Mouse (Mus musculus) lung, adult 2 months (tissue): ENCODE results near the gene Rab3ip. TPM values are rescaled to one million over a fixed set of nuclear protein-coding genes. Genes with fewer than 3 reads are reported as not detected.

Experiments
- DNase-seq: peaks from one replicate; pipeline ENCODE4 v3.0.0; 2022
- H3K4me1 ChIP-seq: fragments of 200-500 bp; 2 replicates; pipeline ENCODE4 v1.6.1; 2011; ENCODE audit warnings: low read length; ENCODE audit not compliant: control insufficient read depth, insufficient read depth
- H3K4me3 ChIP-seq: fragments of 200-500 bp; replicated peaks from 2 replicates; pipeline ENCODE3; 2011; ENCODE audit warnings: low read depth, mild to moderate bottlenecking, control low read depth, low read length; ENCODE audit errors: extremely low read depth
- CTCF ChIP-seq: fragments of 200-500 bp; IDR thresholded peaks from 2 replicates; pipeline ENCODE4 v1.5.1; 2011; ENCODE audit warnings: mild to moderate bottlenecking, low read length, control low read depth; ENCODE audit not compliant: insufficient read depth
- POLR2A ChIP-seq: fragments of 200-500 bp; IDR thresholded peaks from 2 replicates; pipeline ENCODE4 v1.6.1; 2011; ENCODE audit warnings: low read depth, mild to moderate bottlenecking, control low read depth, low read length, borderline replicate concordance; ENCODE audit errors: extremely low read depth
- WGBS: fragments of 180-500 bp; shearing (Covaris S2); methylation state at CpG from one replicate; pipeline ENCODE4 v1.1.7; 2018; 5-methylcytosine and 5-hydroxymethylcytosine counted together
- polyA plus RNA-seq: library from polyadenylated mRNA; depleted of rRNA; stranded (reverse); fragments of >200 nt; gene quantifications from 2 replicates; pipeline ENCODE4 v1.2.3, GENCODE M21; 2012; rRNA removed

Gene Rab3ip
- polyA plus RNA-seq, 1 experiment: 108 TPM

DNA sequence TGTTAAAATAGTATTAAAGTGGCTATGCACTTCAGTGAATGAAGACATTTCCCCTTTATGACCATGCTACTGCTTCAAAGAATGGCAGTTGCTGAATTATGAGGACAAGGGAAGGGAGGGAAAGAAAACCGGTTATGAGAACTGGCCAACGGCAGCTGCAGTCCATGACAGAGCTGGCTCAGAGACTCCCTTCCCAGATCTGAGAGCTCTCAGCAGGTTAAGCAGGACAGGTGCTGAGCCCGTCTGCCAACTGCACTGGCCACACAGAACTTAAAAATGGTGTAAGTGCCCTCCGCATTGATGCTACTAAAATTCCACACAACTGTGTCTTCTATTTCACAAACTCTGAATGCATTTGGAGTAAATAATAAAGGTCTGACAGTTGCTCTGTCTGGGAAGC is 73.1 kb downstream of the Rab3ip start:
- H3K4me3 ChIP-seq: no peak overlapping the region
- no peak for DNase-seq
- 84% methylated on average over 4 of the region's 4 CpGs for WGBS
- H3K4me1 ChIP-seq: no peaks in the 10 kb centered on the region
- TF ChIP-seq CTCF (no peak), POLR2A (no peak)

DNA sequence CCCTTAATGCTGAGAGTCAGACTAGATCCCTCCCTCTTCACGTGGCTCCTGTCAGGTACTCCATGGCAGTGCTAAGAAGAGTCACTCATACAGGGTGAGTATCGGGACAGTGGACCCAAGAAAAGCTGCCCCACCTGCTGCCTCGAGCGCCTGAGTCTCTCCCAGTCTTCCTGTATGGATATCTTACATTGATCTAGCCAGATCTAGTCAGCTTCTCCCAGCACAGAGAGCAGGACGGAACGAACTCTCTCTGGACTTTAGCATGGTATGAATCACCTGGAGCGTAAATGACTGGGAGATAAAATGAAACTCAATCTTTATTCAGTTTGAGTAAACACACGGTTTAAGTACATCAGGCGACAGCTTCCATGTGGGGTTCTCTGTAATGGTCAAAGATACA is 76.1 kb downstream of the Rab3ip start:
- WGBS: 67% methylated on average over 9 of the region's 9 CpGs
- DNase-seq: no peak
- TF ChIP-seq POLR2A: no peak
- TF ChIP-seq CTCF: no peak

DNA sequence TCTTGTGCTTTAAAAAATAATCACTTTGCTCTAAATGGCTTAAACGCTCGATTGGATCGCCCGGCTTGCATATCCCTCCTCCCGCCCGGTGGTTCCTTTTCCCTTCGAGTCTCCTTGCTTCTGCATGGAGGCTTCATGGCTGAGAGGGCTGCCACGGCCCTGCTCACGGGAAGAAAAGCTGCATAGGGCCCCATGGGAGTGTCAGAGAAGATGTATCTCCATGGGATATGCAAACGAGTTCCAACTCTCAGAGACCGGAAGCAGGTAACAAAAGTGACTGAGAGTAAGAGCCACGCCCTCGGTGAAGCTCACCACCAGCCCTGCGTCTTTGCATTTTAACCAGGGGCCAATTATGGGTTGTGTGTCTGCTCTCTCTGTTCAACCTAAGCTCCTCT is 78.6 kb downstream of the Rab3ip start:
- 62% methylated on average over 14 of the region's 14 CpGs for WGBS
- no peak for TF ChIP-seq CTCF
- no peak for TF ChIP-seq POLR2A
- Histone ChIP-seq H3K4me1 (no peaks in the 10 kb centered on the region), H3K4me3 (no peak overlapping the region)
- no peak for DNase-seq

More for the DNA sequence above, 76.1 kb downstream of the Rab3ip start:
- no peak overlapping the region for H3K4me3 ChIP-seq
- H3K4me1 ChIP-seq: no peaks in the 10 kb centered on the region

DNA sequence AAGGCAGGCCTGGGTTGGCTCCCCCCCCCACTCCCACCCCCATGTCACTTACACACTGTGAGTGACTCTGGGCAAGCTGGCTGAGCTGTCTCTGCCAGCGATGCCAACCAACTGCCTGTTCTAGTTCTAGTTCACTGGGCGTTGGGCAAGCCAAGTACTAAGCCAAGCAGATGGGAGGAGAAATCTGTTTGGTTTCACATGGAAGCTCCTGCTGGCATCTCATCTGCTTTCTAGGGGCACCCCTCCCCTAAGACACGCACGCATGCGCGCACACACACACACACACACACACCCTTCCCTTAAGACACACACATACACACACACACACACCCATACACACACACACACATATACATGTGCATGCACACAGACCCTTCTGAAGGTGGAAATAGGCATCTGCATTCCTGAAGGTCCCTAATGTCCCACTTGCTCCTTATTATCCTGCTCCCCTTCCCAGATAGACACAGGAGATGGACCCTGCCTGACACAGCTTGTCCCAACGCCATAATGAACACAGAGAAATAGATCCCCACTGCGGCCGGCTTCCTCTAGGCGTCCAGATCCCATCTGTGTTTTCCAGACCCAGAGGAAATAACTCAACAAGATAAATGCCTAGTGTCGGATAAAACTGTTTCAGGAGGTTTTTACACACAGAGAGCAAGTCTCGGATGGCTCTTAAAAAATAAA is 79.1 kb downstream of the Rab3ip start:
- TF ChIP-seq POLR2A: no peak
- TF ChIP-seq CTCF: no peak
- no peak for DNase-seq
- Histone ChIP-seq H3K4me1 (no peaks in the 10 kb centered on the region), H3K4me3 (no peak overlapping the region)
- 71% methylated on average over 12 of the region's 12 CpGs for WGBS

DNA sequence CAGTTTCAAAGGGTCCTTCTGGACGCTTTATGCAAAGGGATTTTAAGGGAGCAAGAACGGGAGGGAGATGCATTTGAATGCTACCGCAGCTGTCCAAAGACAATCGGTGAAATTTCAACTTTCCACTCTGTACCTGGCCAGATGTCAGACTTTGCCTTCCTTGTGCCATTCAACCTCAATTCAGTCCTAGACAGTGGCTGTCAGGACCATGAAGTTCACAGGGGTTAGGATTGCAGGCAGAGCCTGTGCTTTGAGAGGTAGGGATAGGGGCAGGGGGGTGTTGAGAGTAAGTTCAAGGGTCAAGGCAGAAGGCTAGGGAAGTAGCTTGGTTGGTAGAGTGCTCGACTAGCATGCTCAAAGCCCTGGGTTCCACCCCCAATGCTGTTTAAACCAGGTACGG is 79.8 kb downstream of the Rab3ip start:
- Histone ChIP-seq H3K4me1 (no peaks in the 10 kb centered on the region), H3K4me3 (no peak overlapping the region)
- WGBS: 85% methylated on average over 6 of the region's 6 CpGs
- TF ChIP-seq POLR2A: no peak
- TF ChIP-seq CTCF: no peak
- no peak for DNase-seq

Other genes with a start within 250 kb of the Rab3ip start
- not detected in 2 replicates for gene Myrfl, start 53.9 kb downstream of the Rab3ip start, polyA plus RNA-seq
- gene Gm10271, start 21.8 kb upstream of the Rab3ip start, polyA plus RNA-seq: not detected in 2 replicates
- gene Best3, start 35.5 kb upstream of the Rab3ip start, polyA plus RNA-seq: 2.2 and 3.4 TPM in 2 replicates
- gene Lrrc10, start 94.6 kb upstream of the Rab3ip start, polyA plus RNA-seq: 1.1 and 2.4 TPM in 2 replicates
- gene Cct2, start 113.0 kb upstream of the Rab3ip start, polyA plus RNA-seq: 36.0 and 56.1 TPM in 2 replicates
- 9.8 and 14.9 TPM in 2 replicates for gene Frs2, start 197.8 kb upstream of the Rab3ip start, polyA plus RNA-seq